Mouse (Mus musculus) colon, adult 2 months (tissue): ENCODE measurements around the gene Srsf5. TPM values are rescaled to one million over a fixed set of nuclear protein-coding genes. Genes with fewer than 3 reads are reported as not detected.

Experiments used
- polyA plus RNA-seq: library from polyadenylated mRNA; depleted of rRNA; stranded (reverse); fragments of >200 nt; gene quantifications from 2 replicates; pipeline ENCODE4 v1.2.3, GENCODE M21; 2012; rRNA removed

Srsf5 gene
- polyA plus RNA-seq, result 182 and 242 TPM in 2 replicates

GRCm38 (mm10) chr12:80945334-80945995, at the start of gene Srsf5:
TSS of gene Srsf5 (plus strand) at chr12:80945504.

GRCm38 (mm10) chr12:80968605-80969004, 23.3 kb downstream of the Srsf5 start, which contains the start of gene Slc10a1:
TSS of gene Slc10a1 (minus strand) at chr12:80968705.

Other genes starting within 250 kb of the Srsf5 start
- 0.13 and 0.14 TPM in 2 replicates for gene Ccdc177, start 184.8 kb upstream of the Srsf5 start, polyA plus RNA-seq
- gene Susd6, start 155.0 kb upstream of the Srsf5 start, polyA plus RNA-seq, result 72.5 and 91.5 TPM in 2 replicates
- gene Slc10a1, start 23.2 kb downstream of the Srsf5 start, polyA plus RNA-seq, result 0.10 TPM in 1 of 2 replicates, not detected in the other
- gene Smoc1, start 81.3 kb downstream of the Srsf5 start, polyA plus RNA-seq, result 2.9 and 3.2 TPM in 2 replicates